Mouse (Mus musculus) CH12.LX (cell line): Measurements from ENCODE around the gene Reck. TPM values are rescaled to one million over a fixed set of nuclear protein-coding genes. Genes with fewer than 3 reads are reported as not detected.

Source experiments
- DNase-seq: peaks from one replicate; pipeline ENCODE4 v3.0.0-alpha.2; 2013; ENCODE audit errors: extremely low read depth
- H3K27ac ChIP-seq: 2 replicates; pipeline ENCODE4 v1.5.1; 2012; ENCODE audit warnings: low read depth, mild to moderate bottlenecking, control low read depth, moderate library complexity; ENCODE audit not compliant: insufficient read depth
- H3K27me3 ChIP-seq: replicated peaks from 2 replicates; pipeline ENCODE3; 2012; ENCODE audit warnings: inconsistent platforms
- H3K36me3 ChIP-seq, 2 experiments: replicated peaks in 1 of 2; 2 replicates each; pipeline versions ENCODE3 to v1.6.1; 2012; ENCODE audit warnings: inconsistent platforms in 1 of 2, low read length in 1 of 2, mild to moderate bottlenecking in 1 of 2, mixed read lengths in 1 of 2, moderate library complexity in 1 of 2; ENCODE audit not compliant: control insufficient read depth in 1 of 2, insufficient read depth in 1 of 2
- H3K4me1 ChIP-seq, 2 experiments: 2 replicates each; pipeline ENCODE4 v1.6.1; 2012; ENCODE audit warnings: inconsistent platforms in 1 of 2, moderate library complexity in 1 of 2; ENCODE audit not compliant: insufficient read depth in 2 of 2, control insufficient read depth in 1 of 2
- H3K4me2 ChIP-seq: 2 replicates; pipeline ENCODE4 v1.6.1; 2012; ENCODE audit warnings: low read depth, mild to moderate bottlenecking, control low read depth; ENCODE audit not compliant: poor library complexity, insufficient read depth, severe bottlenecking
- H3K4me3 ChIP-seq, 3 experiments: fragments of 150-350 bp in 1 of 3; sonication (generic) in 1 of 3; replicated peaks in 1 of 3; 2 replicates each; pipeline versions ENCODE3 to v1.5.1; 2011 to 2012; ENCODE audit warnings: low read depth in 2 of 3, low read length in 2 of 3, mild to moderate bottlenecking in 2 of 3, moderate library complexity in 2 of 3, control low read depth in 1 of 3, improper control_type of control experiment in 1 of 3, inconsistent platforms in 1 of 3, mixed read lengths in 1 of 3; ENCODE audit not compliant: poor library complexity in 1 of 3
- H3K79me2 ChIP-seq: replicated peaks from 2 replicates; pipeline ENCODE4 v1.6.1; 2012; ENCODE audit warnings: mild to moderate bottlenecking, moderate library complexity; ENCODE audit not compliant: control insufficient read depth, poor library complexity, insufficient read depth, severe bottlenecking; ENCODE audit errors: extremely low read depth
- H3K9ac ChIP-seq: 2 replicates; pipeline ENCODE4 v1.6.1; 2012; ENCODE audit warnings: low read depth, mild to moderate bottlenecking, control low read depth, moderate library complexity; ENCODE audit not compliant: insufficient read depth
- H3K9me3 ChIP-seq: replicated peaks from 2 replicates; pipeline ENCODE3; 2012; ENCODE audit warnings: low read length, inconsistent platforms, mixed read lengths
- BHLHE40 ChIP-seq: IDR thresholded peaks from 2 replicates; pipeline ENCODE4 v1.6.1; 2011; ENCODE audit warnings: mild to moderate bottlenecking, low read depth, low read length, improper control_type of control experiment
- CHD1 ChIP-seq: IDR thresholded peaks from 2 replicates; pipeline ENCODE4 v1.6.1; 2012; ENCODE audit warnings: low read depth, low read length, improper control_type of control experiment, inconsistent platforms
- CHD2 ChIP-seq: IDR thresholded peaks from 2 replicates; pipeline ENCODE4 v1.6.1; 2011; ENCODE audit warnings: low read length, improper control_type of control experiment
- CTCF ChIP-seq, 2 experiments: IDR thresholded peaks in 1 of 2; conservative IDR thresholded peaks in 1 of 2; 2 replicates each; pipeline ENCODE4 v1.5.1; 2011 to 2012; ENCODE audit warnings: low read depth in 2 of 2, low read length in 2 of 2, improper control_type of control experiment in 1 of 2, inconsistent platforms in 1 of 2, mild to moderate bottlenecking in 1 of 2, moderate library complexity in 1 of 2
- ETS1 ChIP-seq: conservative IDR thresholded peaks from 2 replicates; pipeline ENCODE4 v1.6.1; 2012; ENCODE audit warnings: low read depth, mild to moderate bottlenecking, inconsistent platforms, low read length, improper control_type of control experiment, moderate library complexity
- IRF4 ChIP-seq: IDR thresholded peaks from 2 replicates; pipeline ENCODE4 v1.6.1; 2014; ENCODE audit warnings: low read depth, mild to moderate bottlenecking, inconsistent platforms, low read length, improper control_type of control experiment
- JUN ChIP-seq: IDR thresholded peaks from 2 replicates; pipeline ENCODE4 v1.6.1; 2011; ENCODE audit warnings: low read depth, mild to moderate bottlenecking, low read length, improper control_type of control experiment, moderate library complexity; ENCODE audit not compliant: insufficient read depth
- KAT2A ChIP-seq: IDR thresholded peaks from 2 replicates; pipeline ENCODE4 v1.6.1; 2012; ENCODE audit warnings: low read length, improper control_type of control experiment, inconsistent platforms; ENCODE audit not compliant: insufficient replicate concordance
- MAFK ChIP-seq: IDR thresholded peaks from 2 replicates; pipeline ENCODE4 v1.6.1; 2011; ENCODE audit warnings: low read length, improper control_type of control experiment; ENCODE audit not compliant: insufficient replicate concordance
- MAX ChIP-seq: IDR thresholded peaks from 2 replicates; pipeline ENCODE4 v1.6.1; 2011; ENCODE audit warnings: low read length, improper control_type of control experiment
- MEF2A ChIP-seq: IDR thresholded peaks from 2 replicates; pipeline ENCODE4 v1.6.1; 2014; ENCODE audit warnings: low read depth, mild to moderate bottlenecking, inconsistent platforms, low read length, improper control_type of control experiment, borderline replicate concordance
- NRF1 ChIP-seq: IDR thresholded peaks from 2 replicates; pipeline ENCODE4 v1.6.1; 2014; ENCODE audit warnings: low read depth, mild to moderate bottlenecking, inconsistent platforms, low read length, improper control_type of control experiment, moderate library complexity
- RAD21 ChIP-seq: IDR thresholded peaks from 2 replicates; pipeline ENCODE4 v1.6.1; 2011; ENCODE audit warnings: low read depth, mild to moderate bottlenecking, low read length, improper control_type of control experiment, moderate library complexity
- TBP ChIP-seq: conservative IDR thresholded peaks from 2 replicates; pipeline ENCODE4 v1.6.1; 2011; ENCODE audit warnings: low read depth, low read length, improper control_type of control experiment
- TCF12 ChIP-seq: IDR thresholded peaks from 2 replicates; pipeline ENCODE4 v1.6.1; 2014; ENCODE audit warnings: low read depth, mild to moderate bottlenecking, inconsistent platforms, low read length, improper control_type of control experiment
- USF1 ChIP-seq: IDR thresholded peaks from 2 replicates; pipeline ENCODE4 v1.6.1; 2014; ENCODE audit warnings: low read depth, mild to moderate bottlenecking, inconsistent platforms, low read length, improper control_type of control experiment
- ZKSCAN1 ChIP-seq: IDR thresholded peaks from 2 replicates; pipeline ENCODE4 v1.6.1; 2012; ENCODE audit warnings: low read depth, inconsistent platforms, low read length, improper control_type of control experiment, borderline replicate concordance
- ZMIZ1 ChIP-seq: IDR thresholded peaks from 2 replicates; pipeline ENCODE4 v1.6.1; 2012; ENCODE audit warnings: low read depth, mild to moderate bottlenecking, inconsistent platforms, low read length, improper control_type of control experiment
- dilution Hi-C: fragments of 300-500 bp; cut with MboI; formaldehyde crosslinking; loops from 2 replicates; pipeline ENCODE4 v1.14.3; 2020; ENCODE audit warnings: low sequenced_read_pairs; ENCODE audit not compliant: extremely low pct_unique_long_range_greater_than_20kb, extremely low pct_ligation_motif_present
- in situ Hi-C: fragments of 300-500 bp; cut with MboI; formaldehyde crosslinking; loops from 3 replicates; pipeline ENCODE4 v1.14.3; 2019; ENCODE audit warnings: low sequenced_read_pairs, low pct_ligation_motif_present, low pct_unique_long_range_greater_than_20kb, mixed read lengths
- polyA plus RNA-seq: library from polyadenylated mRNA; unstranded; fragments of >175 nt; gene quantifications from 2 replicates; pipeline ENCODE4 v1.2.1, GENCODE M21; 2012; ENCODE audit warnings: low read depth; ENCODE audit not compliant: insufficient read length
- total RNA-seq, 2 experiments: library from RNA; depleted of rRNA; stranded (reverse); fragments of 300-350 nt in 1 of 2; fragments of >200 nt in 1 of 2; gene quantifications; 2 replicates each; pipeline ENCODE4 v1.2.3; 2012 to 2014

Reck gene
- total and polyA plus RNA-seq, 3 experiments, result 0.44 to 1.8 (median 0.68) TPM

DNA sequence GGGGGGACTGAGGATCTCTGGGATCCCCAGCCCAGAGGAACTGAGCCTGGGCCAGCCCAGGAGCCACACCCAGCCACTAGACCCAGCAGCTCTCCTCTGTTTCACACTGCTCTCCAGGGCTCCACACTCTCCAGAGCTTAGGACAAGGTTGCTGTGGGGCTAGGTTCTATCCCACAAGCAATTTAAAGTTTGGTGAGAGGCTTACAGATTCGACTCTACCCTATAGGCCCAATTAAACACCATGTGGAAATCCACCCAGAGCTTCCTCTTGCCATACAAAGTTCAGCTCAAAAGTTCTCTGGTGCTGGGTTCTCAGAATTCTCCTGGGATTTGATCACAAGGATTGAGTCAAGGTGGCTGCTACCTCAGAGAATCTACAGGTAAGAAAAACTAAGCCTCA, 35.2 kb upstream of the Reck start, which contains the start of gene Olfr157:
Gene Olfr157 (minus strand): TSS at position 101 of the 400 bp plus-strand sequence.
- no peak for TF ChIP-seq ZKSCAN1
- no peak for TF ChIP-seq CHD1
- no peak for TF ChIP-seq NRF1
- no peak for TF ChIP-seq USF1
- no peak for TF ChIP-seq MAX
- no peak for TF ChIP-seq MEF2A
- TF ChIP-seq TCF12, result no peak
- no peak for TF ChIP-seq ZMIZ1
- TF ChIP-seq KAT2A, result no peak
- TF ChIP-seq RAD21, result no peak
- TF ChIP-seq CHD2, result no peak
- no peak for TF ChIP-seq IRF4
- no peak for TF ChIP-seq MAFK
- no peak for TF ChIP-seq JUN
- TF ChIP-seq CTCF (conservative IDR thresholded peaks at IDR 0.05 in 1 of 2, IDR thresholded peaks at IDR 0.05 in 1 of 2; ENCODE audit: low read depth in 2 of 2, low read length in 2 of 2), result no peak
- no peak for TF ChIP-seq TBP
- TF ChIP-seq BHLHE40, result no peak
- TF ChIP-seq ETS1, result no peak
- dilution Hi-C loops, result no loop called here

DNA sequence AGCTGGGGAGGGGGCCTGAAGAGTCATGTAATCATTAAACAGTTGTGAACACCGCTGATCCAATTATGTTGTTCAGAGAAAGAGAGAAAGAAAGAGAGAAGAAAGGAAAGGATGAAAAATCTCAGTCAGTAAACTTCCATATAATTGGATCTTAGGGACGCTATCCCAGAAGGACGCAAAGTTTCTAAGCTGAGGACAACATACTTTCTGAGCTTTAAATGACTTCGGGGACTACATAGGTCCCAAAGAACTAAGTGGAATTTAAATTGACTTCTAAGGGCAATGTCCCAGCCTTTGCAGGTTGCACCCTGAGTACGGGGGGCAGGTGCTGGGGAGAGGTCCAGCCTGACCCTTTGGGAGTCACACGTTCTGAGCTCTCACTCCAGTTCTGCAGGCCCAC, 24.1 kb upstream of the Reck start, which contains the start of gene Olfr155:
Gene Olfr155 (plus strand): TSS at position 301 of the 400 bp plus-strand sequence.
- no peak within 1 kb of the TSS for H3K4me2 ChIP-seq
- no peak within 1 kb of the TSS for H3K9ac ChIP-seq
- H3K4me1 ChIP-seq, result no peaks in the 10 kb centered on the region
- dilution Hi-C loops, result no loop called here
- no peak for DNase-seq
- H3K27ac ChIP-seq, result no peak within 1 kb of the TSS
- no peaks in the 10 kb centered on the region for H3K79me2 ChIP-seq
- H3K4me3 ChIP-seq, result no peak within 1 kb of the TSS
- H3K9me3 ChIP-seq, result peaks cover 5% of the 10 kb centered on the region
- TF ChIP-seq ZMIZ1, result no peak
- H3K36me3 ChIP-seq, result no peaks in the 10 kb centered on the region
- H3K27me3 ChIP-seq, result peaks cover 84% of the 10 kb centered on the region
- in situ Hi-C loops, result loop anchor here (10.0 kb wide), 1 partner anchor 116 kb away; the partner anchor contains the start of gene Spaar

More for the DNA sequence above, 35.2 kb upstream of the Reck start, which contains the start of gene Olfr157:
- peaks cover 0 to under 1% of the 10 kb centered on the region in 2 experiments; a peak in 1 of 4 replicates for H3K4me1 ChIP-seq
- no peak within 1 kb of the TSS for H3K27ac ChIP-seq
- H3K79me2 ChIP-seq, result no peaks in the 10 kb centered on the region
- no peak within 1 kb of the TSS for H3K9ac ChIP-seq
- no peaks in the 10 kb centered on the region for H3K36me3 ChIP-seq
- no peak within 1 kb of the TSS for H3K4me2 ChIP-seq
- in situ Hi-C loops, result no loop called here
- peaks cover 9% of the 10 kb centered on the region for H3K9me3 ChIP-seq
- no peak within 1 kb of the TSS for H3K4me3 ChIP-seq
- H3K27me3 ChIP-seq, result peaks cover 32% of the 10 kb centered on the region
- no peak for DNase-seq
